Comparison of ENCODE assay signal across 8 mouse cellular contexts in genomic region chr10:41830851-41831522, GRCm38 (mm10). TPM values are rescaled to one million over a fixed set of nuclear protein-coding genes. Genes with fewer than 3 reads are reported as not detected.
DNase-seq lines count a peak whose midpoint lies in the region; ATAC-seq and TF ChIP-seq lines count a peak whose summit lies in the region.

No protein-coding gene starts in this region.

- TF ChIP-seq POLR2A in bone marrow macrophage, adult 2 months (IDR thresholded peaks at IDR 0.05; ENCODE audit: borderline replicate concordance, low read depth, low read length): no peak

- no peak overlapping the region for H3K27ac ChIP-seq in heart, embryonic 11.5 days (ENCODE audit: low read depth, low read length)
- H3K27ac ChIP-seq in bone marrow macrophage, adult 2 months (ENCODE audit: insufficient read depth, low read depth, low read length): peak overlapping the region; percentile 17; the same call in 1 of the 2 replicates
- H3K27ac ChIP-seq in embryonic facial prominence, embryonic 15.5 days (replicated peaks): no peak overlapping the region

- H3K36me3 ChIP-seq in heart, embryonic 11.5 days (ENCODE audit: control insufficient read depth, insufficient read depth, low read length): no peaks in the 10 kb centered on the region
- H3K36me3 ChIP-seq in embryonic facial prominence, embryonic 15.5 days: no peaks in the 10 kb centered on the region

- no peak overlapping the region for H3K9ac ChIP-seq in heart, embryonic 11.5 days (ENCODE audit: low read depth, low read length)
- H3K9ac ChIP-seq in embryonic facial prominence, embryonic 15.5 days: no peak overlapping the region

- H3K4me2 ChIP-seq in heart, embryonic 11.5 days: no peak overlapping the region
- no peak overlapping the region for H3K4me2 ChIP-seq in embryonic facial prominence, embryonic 15.5 days (replicated peaks)

- DNase-seq in heart, adult 18-20 months: peak; percentile 76 to 87
- DNase-seq in heart, postnatal 14 days: peak; percentile 72 to 79
- peak; percentile 69 for DNase-seq in layer of hippocampus, adult 9-10 months (ENCODE audit: low spot score)
- peak; percentile 65 for DNase-seq in right cerebral cortex, postnatal 25 days

- H3K9me3 ChIP-seq in heart, embryonic 11.5 days (replicated peaks; ENCODE audit: control insufficient read depth, low read length): no peaks in the 10 kb centered on the region
- no peaks in the 10 kb centered on the region for H3K9me3 ChIP-seq in embryonic facial prominence, embryonic 15.5 days (replicated peaks)

- no peaks in the 10 kb centered on the region for H3K27me3 ChIP-seq in heart, embryonic 11.5 days (ENCODE audit: control insufficient read depth, insufficient read depth, low read length)
- H3K27me3 ChIP-seq in embryonic facial prominence, embryonic 15.5 days: no peaks in the 10 kb centered on the region

- no peak overlapping the region for H3K4me3 ChIP-seq in heart, embryonic 11.5 days (ENCODE audit: low read depth, low read length)
- H3K4me3 ChIP-seq in bone marrow macrophage, adult 2 months (ENCODE audit: insufficient read depth, low read length): no peak overlapping the region
- no peak overlapping the region for H3K4me3 ChIP-seq in embryonic facial prominence, embryonic 15.5 days (replicated peaks)

- intact Hi-C loops in heart, postnatal 14 days (cut with DNase I): loop anchor here (1.0 to 5.0 kb wide), 3 partner anchors 60 to 146 kb away; no protein-coding TSS in a partner anchor

- no peak for TF ChIP-seq CTCF in bone marrow macrophage, adult 2 months (IDR thresholded peaks at IDR 0.05; ENCODE audit: low read depth, low read length)

- 49% methylated on average over 9 of the region's 9 CpGs for WGBS in heart, embryonic 11.5 days (ENCODE audit: insufficient replicate concordance)
- WGBS in embryonic facial prominence, embryonic 15.5 days: 51% methylated on average over 9 of the region's 9 CpGs

- H3K4me1 ChIP-seq in heart, embryonic 11.5 days (ENCODE audit: control insufficient read depth, insufficient read depth, low read length): peaks cover 4% of the 10 kb centered on the region; the same call in 1 of the 2 replicates
- peaks cover 31% of the 10 kb centered on the region for H3K4me1 ChIP-seq in bone marrow macrophage, adult 2 months (ENCODE audit: control insufficient read depth, insufficient read depth, low read length)
- H3K4me1 ChIP-seq in embryonic facial prominence, embryonic 15.5 days: peaks cover 11% of the 10 kb centered on the region

- ATAC-seq in heart, embryonic 11.5 days (replicated peaks; ENCODE audit: insufficient number of reproducible peaks, low FRiP score, low TSS enrichment): no peak
- ATAC-seq in embryonic facial prominence, embryonic 15.5 days (ENCODE audit: insufficient number of reproducible peaks, low FRiP score, low TSS enrichment, low read depth): 0 out of 2 replicates have a peak, but pooled peaks have one; percentile 11
- ATAC-seq in megakaryocyte progenitor cell, adult 5-6 weeks (replicated peaks; ENCODE audit: poor library complexity): peak; percentile 86

RNA-seq across cellular contexts. Expression of gene Sesn1, which starts 21.3 kb away (rescaled TPM):
- total RNA-seq in heart, adult 18-20 months (2021): 100 to 1,000 TPM; 135 to 156 TPM
- polyA plus RNA-seq in heart, embryonic 11.5 days (2014; fragmentation: Nextera tagmentation; extraction: Ambion mirVana): 23.1 and 26.3 TPM in 2 replicates
- 238 and 242 TPM in 2 replicates for polyA plus RNA-seq in bone marrow macrophage, adult 2 months (2012; ENCODE audit: insufficient read depth, insufficient read length, missing spikeins)
- polyA plus RNA-seq in embryonic facial prominence, embryonic 15.5 days (2015; fragmentation: Nextera tagmentation; extraction: Ambion mirVana): 47.7 and 49.1 TPM in 2 replicates
- 100 to 1,000 TPM; 109 to 113 TPM for total RNA-seq in heart, postnatal 14 days (2021)
- total RNA-seq in megakaryocyte progenitor cell, adult 5-6 weeks (2015): 27.1 and 36.3 TPM in 2 replicates
- 21.9 and 22.3 TPM in 2 replicates for total RNA-seq in megakaryocyte progenitor cell, adult 5-6 weeks (2017)

RNA-seq across cellular contexts. Expression of gene Cep57l1, which starts 21.3 kb away (rescaled TPM):
- 1 to 10 TPM; 2.0 to 2.9 TPM for total RNA-seq in heart, adult 18-20 months (2021)
- polyA plus RNA-seq in heart, embryonic 11.5 days (2014; fragmentation: Nextera tagmentation; extraction: Ambion mirVana): 19.4 and 22.8 TPM in 2 replicates
- polyA plus RNA-seq in bone marrow macrophage, adult 2 months (2012; ENCODE audit: insufficient read depth, insufficient read length, missing spikeins): 11.8 and 14.5 TPM in 2 replicates
- polyA plus RNA-seq in embryonic facial prominence, embryonic 15.5 days (2015; fragmentation: Nextera tagmentation; extraction: Ambion mirVana): 23.9 and 24.5 TPM in 2 replicates
- 1 to 10 TPM; 3.5 to 5.6 TPM for total RNA-seq in heart, postnatal 14 days (2021)
- 40.3 and 53.4 TPM in 2 replicates for total RNA-seq in megakaryocyte progenitor cell, adult 5-6 weeks (2015)
- 44.4 and 57.8 TPM in 2 replicates for total RNA-seq in megakaryocyte progenitor cell, adult 5-6 weeks (2017)

Comparison
In these comparisons a context has a peak if more than half of its experiments do, and no peak if none do; other contexts are left out.
1. RNA of gene Cep57l1, which starts 21.3 kb away (total RNA-seq): 40.3 to 57.8 TPM in megakaryocyte progenitor cell, adult 5-6 weeks; 3.5 to 5.6 TPM in heart, postnatal 14 days and 2.0 to 2.9 TPM in heart, adult 18-20 months; every median in the first group is over 4 times any median in the second.
2. Peak in every context shown above with its lines, with median percentiles within 50 percentile points of each other: DNase-seq.